Mouse (Mus musculus): ENCODE measurements around the gene Ptcd2.

GRCm38 (mm10) chr13:99308393-99308792, 36.1 kb downstream of the Ptcd2 start:
- TF ChIP-seq POLR2A (IDR thresholded peaks at IDR 0.05; ENCODE audit: low read depth, low read length), result no peak
- no peak for TF ChIP-seq CTCF (IDR thresholded peaks at IDR 0.05; ENCODE audit: borderline replicate concordance, insufficient read depth, low read length)

Data from embryonic fibroblast, embryonic 13.5 days (primary cell).